Mouse (Mus musculus) neural tube, embryonic 13.5 days (tissue): ENCODE measurements around the gene Pde11a. TPM values are rescaled to one million over a fixed set of nuclear protein-coding genes. Genes with fewer than 3 reads are reported as not detected.

Source experiments
- ATAC-seq: fragments of 200-750 bp; cut with Nextera tagmentation; 2 replicates; pipeline ENCODE4 v1.8.0; 2017; ENCODE audit warnings: low read depth, mild to moderate bottlenecking, moderate TSS enrichment, moderate library complexity
- H3K27ac ChIP-seq: fragments of 300-500 bp; sonication (generic); replicated peaks from 2 replicates; pipeline ENCODE4 v1.5.1; 2015; ENCODE audit warnings: moderate library complexity, mild to moderate bottlenecking, inconsistent platforms
- H3K27me3 ChIP-seq: fragments of 300-500 bp; sonication (generic); 2 replicates; pipeline ENCODE4 v1.6.1; 2015; ENCODE audit warnings: mild to moderate bottlenecking, inconsistent platforms
- H3K36me3 ChIP-seq: fragments of 300-500 bp; sonication (generic); 2 replicates; pipeline ENCODE4 v1.6.1; 2015; ENCODE audit warnings: mild to moderate bottlenecking, inconsistent platforms
- H3K4me1 ChIP-seq: fragments of 300-500 bp; sonication (generic); replicated peaks from 2 replicates; pipeline ENCODE4 v1.6.1; 2015; ENCODE audit warnings: inconsistent platforms
- H3K4me2 ChIP-seq: fragments of 300-500 bp; sonication (generic); 2 replicates; pipeline ENCODE4 v1.6.1; 2015; ENCODE audit warnings: inconsistent platforms, mild to moderate bottlenecking, moderate library complexity
- H3K4me3 ChIP-seq: fragments of 300-500 bp; sonication (generic); 2 replicates; pipeline ENCODE4 v1.5.1; 2015; ENCODE audit warnings: mild to moderate bottlenecking, inconsistent platforms
- H3K9ac ChIP-seq: fragments of 300-500 bp; sonication (generic); 2 replicates; pipeline ENCODE4 v1.6.1; 2015; ENCODE audit warnings: moderate library complexity, mild to moderate bottlenecking, inconsistent platforms
- H3K9me3 ChIP-seq: fragments of 300-500 bp; sonication (generic); 2 replicates; pipeline ENCODE4 v1.6.1; 2016; ENCODE audit warnings: inconsistent platforms
- WGBS: fragments of 180-500 bp; shearing (Covaris S2); methylation state at CpG from one replicate; pipeline ENCODE4 v1.1.7; 2015; 5-methylcytosine and 5-hydroxymethylcytosine counted together
- polyA plus RNA-seq: library from polyadenylated mRNA; unstranded; fragments of >200 nt; fragmentation: Nextera tagmentation; extraction: Ambion mirVana; gene quantifications from 2 replicates; pipeline ENCODE4 v1.2.1, GENCODE M21; 2015

Gene Pde11a
- polyA plus RNA-seq, result 1.8 and 2.5 TPM in 2 replicates

DNA sequence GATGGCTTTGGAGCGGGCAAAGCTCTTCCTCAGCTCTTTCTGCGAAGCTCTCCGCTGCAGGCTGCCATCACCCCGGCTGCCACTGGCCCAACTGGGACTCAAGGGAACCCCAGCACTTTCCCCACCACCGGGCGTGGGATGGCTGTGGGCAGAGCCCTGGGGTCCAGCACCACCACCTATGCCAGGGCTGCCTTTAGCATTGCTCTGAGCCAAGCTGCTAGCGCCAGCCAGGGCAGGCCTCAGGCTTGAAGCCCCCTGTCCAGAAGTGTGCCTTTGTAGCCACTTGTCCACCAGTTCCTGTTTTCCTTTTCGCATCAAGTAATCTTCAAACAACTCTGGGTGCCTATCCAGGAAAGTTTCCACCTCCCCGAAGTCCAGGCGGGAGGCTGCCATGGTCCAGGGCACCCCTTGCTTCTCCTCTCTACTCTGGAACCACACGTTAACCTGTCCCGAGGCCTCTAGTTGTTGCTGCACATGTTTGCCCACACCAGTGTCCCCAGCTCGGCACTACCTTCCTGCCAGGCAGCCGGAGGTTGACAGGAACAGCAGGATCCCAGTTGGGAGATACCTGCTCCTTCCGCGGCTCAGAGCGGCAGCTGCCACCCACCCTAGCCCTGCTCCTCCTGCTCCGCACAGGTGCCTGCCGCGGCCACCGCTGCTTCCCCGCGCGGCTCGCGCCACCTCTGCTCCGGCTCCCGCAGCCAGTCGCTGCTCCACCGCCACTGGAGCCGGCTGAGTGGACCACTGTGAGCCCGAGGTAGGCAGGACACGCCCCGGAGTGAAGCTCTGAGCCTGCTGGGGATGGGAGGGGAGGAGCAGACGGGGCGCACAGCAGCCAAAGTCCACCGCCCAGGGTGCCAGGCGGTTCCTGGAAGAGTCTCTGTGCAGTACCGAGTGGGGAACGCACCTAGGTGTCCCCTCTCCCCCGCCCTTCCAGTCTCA, at the start of gene Pde11a:
TSS of gene Pde11a (minus strand) at position 560 of the 942 bp plus-strand sequence.
- Histone ChIP-seq H3K9ac (peak within 1 kb of the TSS; percentile 73), H3K27ac (no peak within 1 kb of the TSS), H3K36me3 (no peaks in the 10 kb centered on the region), H3K9me3 (no peaks in the 10 kb centered on the region), H3K4me2 (peak within 1 kb of the TSS; percentile 93), H3K27me3 (peaks cover 15% of the 10 kb centered on the region), H3K4me1 (peaks cover 13% of the 10 kb centered on the region), H3K4me3 (peak within 1 kb of the TSS; percentile 46)
- 16% methylated on average over 39 of the region's 41 CpGs for WGBS
- peak; percentile 67 for ATAC-seq

GRCm38 (mm10) chr2:76386531-76386930, 48.0 kb upstream of the Pde11a start:
- peaks cover 52% of the 10 kb centered on the region for H3K36me3 ChIP-seq

DNA sequence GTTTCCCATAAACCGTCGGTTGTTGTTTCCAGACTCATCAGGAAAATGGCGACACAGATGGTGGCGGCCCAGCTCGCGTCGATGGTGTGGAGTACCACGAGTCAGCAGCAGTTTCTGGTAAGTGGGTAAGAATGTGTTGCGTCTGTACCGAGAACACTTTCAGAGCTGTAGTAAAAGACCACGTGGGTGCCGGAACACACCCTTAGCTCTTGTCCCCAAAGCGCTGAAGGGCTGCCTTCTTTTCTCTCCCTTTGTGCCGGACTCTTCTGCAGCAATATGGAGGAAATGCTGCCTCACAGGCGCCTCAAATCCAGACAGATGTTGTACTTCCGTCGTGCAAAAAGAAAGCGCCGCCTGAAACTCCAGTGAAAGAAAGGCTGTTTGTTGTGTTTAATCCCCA, 40.1 kb upstream of the Pde11a start:
- Histone ChIP-seq H3K4me1 (no peaks in the 10 kb centered on the region), H3K4me3 (no peak overlapping the region), H3K4me2 (no peak overlapping the region), H3K27ac (no peak overlapping the region), H3K27me3 (no peaks in the 10 kb centered on the region), H3K36me3 (peaks cover 85% of the 10 kb centered on the region), H3K9ac (no peak overlapping the region), H3K9me3 (no peaks in the 10 kb centered on the region)
- 95% methylated on average over 19 of the region's 19 CpGs for WGBS
- ATAC-seq, result no peak

More at GRCm38 (mm10) chr2:76386531-76386930, 48.0 kb upstream of the Pde11a start:
- no peak overlapping the region for H3K4me3 ChIP-seq
- no peaks in the 10 kb centered on the region for H3K9me3 ChIP-seq
- no peak overlapping the region for H3K27ac ChIP-seq
- no peak overlapping the region for H3K4me2 ChIP-seq
- no peak for ATAC-seq
- H3K9ac ChIP-seq, result no peak overlapping the region
- no peaks in the 10 kb centered on the region for H3K27me3 ChIP-seq
- no peaks in the 10 kb centered on the region for H3K4me1 ChIP-seq

DNA sequence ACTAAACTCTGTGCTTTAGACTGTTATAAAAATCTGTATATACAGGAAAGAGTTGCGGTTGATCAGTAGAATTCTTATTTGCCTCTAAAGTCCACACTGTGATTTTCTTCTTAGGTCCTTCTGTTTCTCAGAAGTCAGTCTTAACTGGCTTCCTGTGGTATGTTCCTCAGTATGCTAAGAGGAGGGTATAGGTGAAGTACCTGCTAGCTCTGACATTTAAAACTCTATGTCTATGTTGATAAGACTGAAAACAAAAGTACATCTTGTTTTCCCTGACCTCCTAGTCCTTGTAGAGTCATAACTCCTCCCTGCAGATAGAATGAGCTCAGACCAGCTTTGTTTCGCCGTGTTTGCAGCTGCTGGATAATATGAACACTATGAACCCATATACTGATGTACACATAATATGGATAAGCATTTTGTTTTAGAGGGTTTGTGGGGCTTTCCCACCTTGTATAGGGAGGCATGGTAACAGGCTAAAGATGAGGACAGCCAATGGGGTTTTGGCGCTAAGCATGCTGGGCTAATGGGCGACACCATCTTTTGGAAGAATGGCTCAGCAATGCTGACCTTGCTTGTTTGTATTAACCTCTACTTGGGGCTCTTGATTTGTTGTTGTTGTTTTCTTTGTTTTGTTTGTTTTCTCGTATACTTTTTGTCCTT, 36.1 kb upstream of the Pde11a start:
- Histone ChIP-seq H3K4me1 (peaks cover 14% of the 10 kb centered on the region), H3K4me3 (no peak overlapping the region), H3K9ac (no peak overlapping the region), H3K9me3 (no peaks in the 10 kb centered on the region), H3K27me3 (no peaks in the 10 kb centered on the region), H3K4me2 (no peak overlapping the region), H3K36me3 (peaks cover 70% of the 10 kb centered on the region), H3K27ac (no peak overlapping the region)
- ATAC-seq, result no peak
- WGBS, result 90% methylated on average over 6 of the region's 6 CpGs

DNA sequence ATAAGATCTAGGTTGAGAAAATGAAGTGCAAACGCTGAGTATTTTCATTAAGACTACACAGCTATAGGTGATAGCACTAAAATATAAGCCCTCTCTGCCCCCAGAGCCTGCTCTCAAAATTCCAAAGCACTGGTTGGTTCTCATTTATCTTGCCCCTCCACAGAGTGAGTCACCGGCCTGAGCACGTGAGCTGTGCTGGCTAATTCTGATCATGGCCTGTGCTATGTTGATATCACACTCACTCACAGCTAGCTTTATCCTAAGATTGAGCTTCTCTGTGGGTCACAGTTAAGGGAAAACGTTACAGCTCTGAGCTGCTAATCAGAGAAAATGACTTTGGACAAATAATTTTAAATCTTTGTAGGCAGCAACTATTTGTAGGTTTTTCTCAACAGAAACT, 33.7 kb upstream of the Pde11a start:
- Histone ChIP-seq H3K9me3 (no peaks in the 10 kb centered on the region), H3K27me3 (no peaks in the 10 kb centered on the region), H3K4me2 (no peak overlapping the region), H3K36me3 (peaks cover 47% of the 10 kb centered on the region), H3K27ac (no peak overlapping the region), H3K9ac (no peak overlapping the region), H3K4me3 (no peak overlapping the region), H3K4me1 (peaks cover 14% of the 10 kb centered on the region)
- no peak for ATAC-seq
- WGBS, result 94% methylated on average over 4 of the region's 4 CpGs

DNA sequence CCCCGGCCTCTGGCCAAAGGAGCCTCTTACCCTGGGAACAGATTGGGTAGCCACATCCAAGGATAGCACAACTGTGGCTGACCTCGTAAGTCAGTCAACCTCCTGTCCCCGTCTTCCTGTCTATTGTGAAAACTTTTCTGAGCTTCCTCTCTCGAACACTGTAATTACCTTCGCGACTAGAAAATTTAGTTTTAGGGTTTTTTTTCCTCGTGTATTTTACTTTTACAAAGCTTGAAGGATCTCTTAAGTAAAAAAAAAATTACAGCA, 32.0 kb upstream of the Pde11a start:
- 3% methylated on average over 7 of the region's 7 CpGs for WGBS

DNA sequence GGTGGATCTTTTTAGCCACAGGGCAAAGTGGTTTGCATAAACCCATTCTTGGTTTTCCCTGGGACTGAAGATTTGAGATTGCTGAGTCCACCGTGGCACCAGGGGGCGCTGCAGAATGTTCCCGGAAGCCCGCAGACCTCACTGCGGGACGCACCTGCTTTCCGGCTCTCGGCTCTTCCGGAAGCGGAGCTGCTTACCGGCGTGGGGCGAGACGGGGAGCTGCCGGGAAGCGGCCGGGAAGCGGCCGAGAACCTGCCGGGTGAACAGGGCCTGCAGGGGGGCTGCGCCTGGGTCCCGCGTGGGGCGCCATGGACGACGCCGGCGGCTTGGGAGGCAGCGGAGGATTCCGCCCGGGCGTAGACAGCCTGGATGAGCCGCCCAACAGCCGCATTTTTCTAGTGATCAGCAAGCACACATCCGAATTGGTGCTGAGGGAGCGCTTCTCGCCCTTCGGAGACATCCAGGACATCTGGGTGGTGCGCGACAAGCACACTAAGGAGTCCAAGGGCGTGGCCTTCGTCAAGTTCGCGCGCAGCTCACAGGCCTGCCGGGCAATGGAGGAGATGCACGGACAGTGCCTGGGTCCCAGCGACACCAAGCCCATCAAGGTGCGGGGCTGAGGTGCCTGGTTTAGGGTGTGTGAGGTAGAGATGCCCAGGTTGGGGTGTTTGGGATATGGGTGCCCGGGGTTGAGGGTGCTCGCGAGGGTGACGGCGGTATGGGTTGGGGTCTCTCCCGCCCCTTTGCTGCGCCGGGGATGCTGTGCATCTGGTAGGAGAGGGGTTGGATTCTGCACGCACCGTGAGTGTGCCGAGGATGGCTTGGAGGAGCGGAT, 31.5 kb upstream of the Pde11a start, which contains the start of gene Rbm45:
TSS of gene Rbm45 (plus strand) at position 164 of the 835 bp plus-strand sequence.
- Histone ChIP-seq H3K9ac (peak within 1 kb of the TSS; percentile 91), H3K27me3 (no peaks in the 10 kb centered on the region), H3K4me3 (peak within 1 kb of the TSS; percentile 85), H3K4me2 (peak within 1 kb of the TSS; percentile 94), H3K27ac (peak within 1 kb of the TSS; percentile 75), H3K36me3 (peaks cover 31% of the 10 kb centered on the region), H3K9me3 (no peaks in the 10 kb centered on the region), H3K4me1 (peaks cover 14% of the 10 kb centered on the region)
- under 1% methylated on average over 61 of the region's 61 CpGs for whole genome bisulfite sequencing
- peak; percentile 92 for ATAC-seq

More for the DNA sequence above, 32.0 kb upstream of the Pde11a start:
- peak overlapping the region; percentile 85 for H3K4me3 ChIP-seq
- peak overlapping the region; percentile 94 for H3K4me2 ChIP-seq
- no peak overlapping the region for H3K27ac ChIP-seq
- no peak for ATAC-seq
- no peaks in the 10 kb centered on the region for H3K9me3 ChIP-seq
- peak overlapping the region; percentile 91 for H3K9ac ChIP-seq
- peaks cover 14% of the 10 kb centered on the region for H3K4me1 ChIP-seq
- H3K36me3 ChIP-seq, result peaks cover 36% of the 10 kb centered on the region
- no peaks in the 10 kb centered on the region for H3K27me3 ChIP-seq

DNA sequence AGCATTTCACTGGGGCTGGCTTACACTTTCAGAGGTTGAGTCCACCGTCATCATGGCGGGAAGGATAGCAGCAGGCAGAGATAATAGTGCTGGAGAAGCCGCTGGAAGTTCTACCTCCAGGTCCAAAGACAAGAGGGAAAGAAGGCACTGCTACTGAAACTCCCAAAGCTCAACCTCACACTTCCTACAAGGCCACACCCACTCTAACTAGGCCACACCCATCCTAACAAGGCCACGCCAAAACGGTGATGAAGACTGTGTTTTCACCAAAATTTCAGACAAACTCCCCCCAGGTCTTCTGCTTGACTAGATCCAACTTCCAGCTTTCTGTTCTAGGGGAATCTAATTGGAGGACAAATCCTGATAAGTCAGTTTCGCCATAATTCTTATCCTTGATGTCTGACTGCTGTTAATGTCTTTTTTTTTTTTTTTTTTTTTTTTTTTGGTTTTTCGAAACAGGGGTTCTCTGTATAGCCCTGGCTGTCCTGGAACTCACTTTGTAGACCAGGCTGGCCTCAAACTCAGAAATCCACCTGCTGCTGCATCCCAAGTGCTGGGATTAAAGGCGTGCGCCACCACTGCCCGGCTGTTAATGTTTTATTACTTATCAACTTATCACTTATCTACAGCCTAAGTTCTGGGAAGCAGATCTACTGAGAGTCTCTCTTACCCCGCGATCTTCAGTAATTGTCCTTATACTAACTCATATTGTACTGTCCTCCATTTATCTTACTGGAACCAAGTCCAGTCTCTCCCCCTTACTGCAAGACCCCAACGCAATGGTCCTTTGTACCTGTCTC, 30.5 kb upstream of the Pde11a start:
- Histone ChIP-seq H3K27me3 (no peaks in the 10 kb centered on the region), H3K4me3 (no peak overlapping the region), H3K36me3 (peaks cover 22% of the 10 kb centered on the region), H3K27ac (no peak overlapping the region), H3K9ac (no peak overlapping the region), H3K4me1 (peaks cover 14% of the 10 kb centered on the region), H3K4me2 (no peak overlapping the region), H3K9me3 (no peaks in the 10 kb centered on the region)
- ATAC-seq, result 0 out of 2 replicates have a peak, but pooled peaks have one; percentile 16
- WGBS, result 78% methylated on average over 12 of the region's 13 CpGs

DNA sequence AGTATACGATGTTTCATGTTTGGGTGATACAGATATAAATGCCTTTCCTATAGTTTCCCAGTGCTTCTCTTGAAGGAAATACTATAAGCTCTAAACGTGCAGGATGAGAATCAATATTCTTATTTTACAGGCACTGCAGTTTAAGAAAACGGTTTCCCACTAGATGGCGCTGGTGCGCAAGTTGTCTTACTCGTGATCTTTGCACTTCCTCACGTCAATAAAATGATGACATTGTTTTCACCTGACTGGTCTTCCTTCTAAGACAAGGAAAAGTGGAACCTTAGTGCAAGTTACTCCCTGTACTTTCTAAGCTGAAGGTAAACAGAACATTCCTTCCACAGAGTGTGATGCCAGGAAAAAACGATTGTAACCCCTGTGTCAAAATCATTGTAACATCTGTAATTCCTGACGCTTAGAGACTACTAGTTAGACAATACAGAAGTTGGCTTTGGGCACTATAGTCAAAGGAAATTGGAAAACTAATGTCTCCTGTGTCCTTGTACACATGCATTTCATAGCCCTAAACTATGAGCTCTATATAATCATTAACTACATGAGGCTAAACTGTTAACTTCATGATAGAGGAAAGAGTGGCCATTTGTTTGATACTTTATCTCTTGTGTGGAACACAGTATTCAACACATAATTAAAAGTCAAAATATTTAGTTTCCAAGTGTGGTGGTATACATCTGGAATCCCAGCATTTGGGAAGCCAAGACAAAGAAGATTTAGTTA, 28.8 kb upstream of the Pde11a start:
- no peaks in the 10 kb centered on the region for H3K9me3 ChIP-seq
- no peaks in the 10 kb centered on the region for H3K27me3 ChIP-seq
- no peak for ATAC-seq
- H3K4me2 ChIP-seq, result no peak overlapping the region
- peaks cover 14% of the 10 kb centered on the region for H3K4me1 ChIP-seq
- no peak overlapping the region for H3K27ac ChIP-seq
- 19% methylated on average over 9 of the region's 9 CpGs for WGBS
- H3K4me3 ChIP-seq, result no peak overlapping the region
- peaks cover 7% of the 10 kb centered on the region for H3K36me3 ChIP-seq
- no peak overlapping the region for H3K9ac ChIP-seq

- Histone ChIP-seq H3K27ac (no peak overlapping the region), H3K4me3 (no peak overlapping the region), H3K36me3 (no peaks in the 10 kb centered on the region), H3K4me1 (peaks cover 4% of the 10 kb centered on the region), H3K27me3 (no peaks in the 10 kb centered on the region), H3K4me2 (no peak overlapping the region), H3K9ac (no peak overlapping the region), H3K9me3 (no peaks in the 10 kb centered on the region)
- no peak for ATAC-seq
- WGBS, result 71% methylated on average over 4 of the region's 4 CpGs
Measured at GRCm38 (mm10) chr2:76365811-76366210, 27.2 kb upstream of the Pde11a start.

DNA sequence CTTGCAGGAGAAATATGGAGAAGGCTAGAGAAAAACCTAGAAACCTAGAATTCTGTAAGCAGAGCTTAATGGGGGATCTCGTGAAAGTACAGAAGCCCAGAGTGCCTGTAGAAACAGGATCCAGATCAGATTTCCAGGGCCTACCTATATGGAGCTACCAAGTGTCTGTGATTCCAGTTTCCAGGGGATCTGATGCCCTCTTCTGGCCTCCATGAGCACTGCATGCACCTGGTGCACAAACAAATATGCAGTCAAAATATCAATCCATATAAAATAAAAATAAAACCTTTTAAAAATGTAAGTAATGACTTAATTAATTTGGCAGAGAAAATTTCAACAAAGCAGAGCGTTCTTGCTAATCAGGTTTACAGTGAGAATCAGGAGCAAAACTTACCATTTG, 23.5 kb upstream of the Pde11a start:
- ATAC-seq, result no peak
- no peaks in the 10 kb centered on the region for H3K9me3 ChIP-seq
- H3K36me3 ChIP-seq, result no peaks in the 10 kb centered on the region
- no peaks in the 10 kb centered on the region for H3K27me3 ChIP-seq
- no peak overlapping the region for H3K9ac ChIP-seq
- WGBS, result 58% methylated on average over 2 of the region's 2 CpGs
- no peak overlapping the region for H3K4me3 ChIP-seq
- H3K4me1 ChIP-seq, result no peaks in the 10 kb centered on the region
- H3K4me2 ChIP-seq, result no peak overlapping the region
- no peak overlapping the region for H3K27ac ChIP-seq
